Mouse (Mus musculus): Measurements from ENCODE around the gene Gm29423. TPM values are rescaled to one million over a fixed set of nuclear protein-coding genes. Genes with fewer than 3 reads are reported as not detected.
"Not testable (repeated sequence)": the region's sequence is repeated elsewhere in the genome, so short reads cannot be mapped to it uniquely, and the experiment has no call there.

Gene Gm29423
- not detected for total RNA-seq (2021)

DNA sequence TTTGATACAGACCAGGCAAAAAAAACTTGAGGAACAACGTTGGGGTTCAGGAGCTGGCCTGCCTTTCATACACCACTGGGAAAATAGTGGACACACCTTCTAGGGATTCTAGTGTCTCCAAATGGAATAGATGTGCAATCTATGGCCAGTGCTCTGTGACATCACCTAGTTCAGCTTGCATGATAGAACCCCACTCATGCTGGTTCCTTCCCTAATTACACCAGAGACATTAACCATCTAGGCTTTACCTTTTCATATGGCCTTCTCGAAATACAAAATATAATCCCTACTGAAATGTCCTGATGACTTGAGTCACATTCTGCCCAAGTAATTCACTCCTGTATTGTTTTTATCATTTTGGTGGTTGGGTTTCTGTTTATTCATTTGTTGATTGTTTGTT, at the start of gene Gm29423, which contains the start of gene Gm29644:
Gm29423 (minus strand) TSS at position 101 of the 400 bp plus-strand sequence.
Gm29644 (minus strand) TSS at position 157 of the 400 bp plus-strand sequence.
- DNase-seq (ENCODE audit: low spot score), result not testable (repeated sequence)

DNA sequence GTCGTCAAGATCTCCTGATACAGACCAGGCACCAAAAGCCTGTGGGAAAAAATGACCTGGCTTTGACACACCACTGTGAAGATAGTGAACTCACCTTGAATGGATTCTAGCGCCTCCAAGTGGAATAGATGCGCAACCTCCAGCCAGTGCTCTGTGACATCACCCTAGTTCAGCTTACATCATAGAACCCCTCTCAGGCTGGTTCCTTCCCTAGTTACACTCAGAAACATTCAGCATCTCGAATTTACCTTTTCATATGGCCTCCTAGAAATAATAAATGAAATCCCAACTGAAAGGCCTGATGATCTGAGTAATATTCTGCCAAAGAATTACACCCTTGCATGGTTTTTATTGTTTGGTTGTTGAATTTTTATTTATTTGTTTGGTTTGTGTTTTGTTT, 29.5 kb downstream of the Gm29423 start, which contains the start of gene Gm21118:
Gm21118 (minus strand) TSS at position 101 of the 400 bp plus-strand sequence.
- DNase-seq (ENCODE audit: low spot score); intact Hi-C loops (cut with DNase I): not testable (repeated sequence)

More for the DNA sequence above, at the start of gene Gm29423, which contains the start of gene Gm29644:
- intact Hi-C loops (cut with DNase I), result not testable (repeated sequence)

Other genes with a start within 250 kb of the Gm29423 start
- not detected for gene Gm21118, start 29.6 kb downstream of the Gm29423 start, total RNA-seq (2021)
- not detected for gene Gm29644, start 56 bp upstream of the Gm29423 start, total RNA-seq (2021)
- gene Gm20888, start 138.6 kb upstream of the Gm29423 start, total RNA-seq (2021), result not detected

Measured in heart, postnatal 25 days (tissue).